Mouse (Mus musculus): ENCODE measurements around the gene Olfr819.
"Not testable (repeated sequence)": the region's sequence is repeated elsewhere in the genome, so short reads cannot be mapped to it uniquely, and the experiment has no call there.

The Olfr819 gene

DNA sequence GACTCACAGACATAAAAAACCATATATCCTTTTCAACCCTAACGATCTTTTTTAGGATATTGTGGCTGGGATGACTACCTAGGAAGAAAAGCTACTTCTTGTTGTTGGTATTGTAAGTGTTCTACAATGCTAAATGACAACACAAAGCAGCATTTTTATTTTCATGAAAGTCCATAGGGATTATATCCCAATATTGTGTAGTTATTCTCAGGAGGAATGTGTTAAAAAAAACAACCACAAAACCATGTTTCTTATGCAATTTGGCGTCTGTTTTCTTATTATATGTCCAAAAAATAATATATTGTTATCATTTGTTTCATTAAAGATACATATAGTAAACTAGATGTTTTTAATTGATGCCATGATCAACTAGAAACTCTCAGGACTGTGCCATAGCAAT lies at the start of gene Olfr819:
Gene Olfr819 (minus strand): TSS at position 101 of the 400 bp plus-strand sequence.
- in situ Hi-C loops (cut with MboI, MseI) = not testable (repeated sequence)

DNA sequence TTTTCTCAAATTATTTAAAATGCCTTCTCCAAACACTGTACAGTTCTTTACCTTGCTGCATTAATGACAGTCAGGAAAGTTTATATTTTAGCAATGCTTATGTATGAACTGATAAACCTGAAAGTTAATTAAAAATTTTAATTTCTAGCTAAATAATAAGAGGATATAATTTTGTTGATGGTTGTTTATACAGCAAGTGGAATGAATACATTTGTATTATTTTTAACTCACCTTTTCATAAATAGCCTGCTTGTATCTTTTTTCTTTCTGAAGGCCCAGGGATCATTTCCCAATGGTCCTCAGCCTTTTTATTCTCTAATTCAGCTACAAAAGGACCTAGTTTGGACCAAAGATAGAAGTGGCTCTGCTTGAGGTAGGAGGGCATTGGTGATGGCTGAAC lies 45.3 kb upstream of the Olfr819 start, which contains the start of gene Olfr820:
Gene Olfr820 (plus strand): TSS at position 301 of the 400 bp plus-strand sequence.
- in situ Hi-C loops (cut with MboI, MseI) = no loop called here

- in situ Hi-C loops (cut with MboI, MseI) = not testable (repeated sequence)
Measured at GRCm38 (mm10) chr10:130005366-130005765, 38.3 kb upstream of the Olfr819 start.

- in situ Hi-C loops (cut with MboI, MseI) = not testable (repeated sequence)
Measured at GRCm38 (mm10) chr10:130004104-130004503, 37.0 kb upstream of the Olfr819 start.

GRCm38 (mm10) chr10:129984962-129985361 lies 17.9 kb upstream of the Olfr819 start, which contains the start of gene Gm10310:
Gene Gm10310 (minus strand): TSS chr10:129985062.
- in situ Hi-C loops (cut with MboI, MseI) = not testable (repeated sequence)

DNA sequence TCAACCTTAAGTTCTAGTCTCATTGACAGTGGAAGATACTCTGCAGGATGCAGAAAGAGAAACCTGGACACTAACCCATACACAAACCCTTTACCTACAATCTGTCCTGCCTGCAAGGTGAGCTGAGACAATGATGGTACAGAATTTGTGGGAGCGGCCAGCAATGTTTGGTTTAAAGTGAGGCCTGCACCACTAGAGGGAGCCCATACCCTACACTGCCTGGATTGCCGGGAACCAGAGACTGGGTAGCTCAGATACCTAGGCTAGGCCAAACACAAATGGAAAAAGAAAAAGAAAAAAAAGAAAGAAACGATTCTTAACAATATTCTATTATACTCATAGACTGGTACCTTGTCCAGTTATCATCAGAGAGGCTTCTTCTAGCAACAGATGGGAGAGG lies 14.8 kb upstream of the Olfr819 start:
- in situ Hi-C loops (cut with MboI, MseI) = not testable (repeated sequence)

GRCm38 (mm10) chr10:129976040-129976439 lies 9.0 kb upstream of the Olfr819 start, which contains the start of gene Olfr247:
Gene Olfr247 (minus strand): TSS chr10:129976140.
- in situ Hi-C loops (cut with MboI, MseI) = not testable (repeated sequence)

DNA sequence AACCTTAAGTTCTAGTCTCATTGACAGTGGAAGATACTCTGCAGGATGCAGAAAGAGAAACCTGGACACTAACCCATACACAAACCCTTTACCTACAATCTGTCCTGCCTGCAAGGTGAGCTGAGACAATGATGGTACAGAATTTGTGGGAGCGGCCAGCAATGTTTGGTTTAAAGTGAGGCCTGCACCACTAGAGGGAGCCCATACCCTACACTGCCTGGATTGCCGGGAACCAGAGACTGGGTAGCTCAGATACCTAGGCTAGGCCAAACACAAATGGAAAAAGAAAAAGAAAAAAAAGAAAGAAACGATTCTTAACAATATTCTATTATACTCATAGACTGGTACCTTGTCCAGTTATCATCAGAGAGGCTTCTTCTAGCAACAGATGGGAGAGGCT lies 5.9 kb upstream of the Olfr819 start:
- in situ Hi-C loops (cut with MboI, MseI) = not testable (repeated sequence)

GRCm38 (mm10) chr10:129966232-129966631 lies 834 bp downstream of the Olfr819 start:
- in situ Hi-C loops (cut with MboI, MseI) = not testable (repeated sequence)

GRCm38 (mm10) chr10:129949000-129949399 lies 18.1 kb downstream of the Olfr819 start, which contains the start of gene Olfr818:
Gene Olfr818 (minus strand): TSS chr10:129949100.
- in situ Hi-C loops (cut with MboI, MseI) = no loop called here

DNA sequence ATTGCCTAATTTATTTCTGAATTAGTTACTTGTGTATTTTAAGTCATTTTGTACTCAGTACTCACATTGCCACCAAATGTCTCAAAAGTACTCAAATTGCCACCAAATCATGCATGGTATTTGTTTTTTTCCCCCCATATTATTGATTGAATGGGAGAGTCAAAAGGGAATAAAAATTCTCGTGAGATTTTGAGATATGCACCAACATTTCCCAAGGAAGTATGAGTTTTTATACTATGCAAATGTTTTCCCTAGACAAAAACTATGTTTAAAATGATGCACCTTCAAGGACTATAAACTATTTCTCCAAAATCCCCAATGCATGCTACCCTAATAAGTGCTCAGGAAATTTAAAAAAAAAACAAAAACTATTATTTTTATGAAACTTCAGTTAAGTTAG lies 51.6 kb downstream of the Olfr819 start, which contains the start of gene Olfr816:
Gene Olfr816 (minus strand): TSS at position 101 of the 400 bp plus-strand sequence.
- in situ Hi-C loops (cut with MboI, MseI) = no loop called here
